Mouse (Mus musculus) olfactory bulb, adult 2 months (tissue): Measurements from ENCODE around the gene Sept10.

Experiments
- CTCF ChIP-seq: fragments of 200-500 bp; IDR thresholded peaks from 2 replicates; pipeline ENCODE4 v1.5.1; 2012; ENCODE audit warnings: low read depth, mild to moderate bottlenecking, low read length, moderate library complexity; ENCODE audit not compliant: insufficient read depth
- POLR2A ChIP-seq: fragments of 200-500 bp; IDR thresholded peaks from 2 replicates; pipeline ENCODE4 v1.6.1; 2012; ENCODE audit warnings: mild to moderate bottlenecking, low read depth, low read length, moderate library complexity; ENCODE audit not compliant: insufficient read depth

GRCm38 (mm10) chr10:59235227-59235626 is 13.6 kb upstream of the Sept10 start:
- TF ChIP-seq CTCF (no peak), POLR2A (no peak)
